Mouse (Mus musculus) cerebellum, postnatal 36 days (tissue): ENCODE results near the gene Lpo.
"Not testable (repeated sequence)": the region's sequence is repeated elsewhere in the genome, so short reads cannot be mapped to it uniquely, and the experiment has no call there.

Experiments
- DNase-seq, 2 experiments: peaks; one replicate each; pipeline ENCODE4 v3.0.0; 2021 to 2022; ENCODE audit warnings: mixed read lengths in 2 of 2

Gene Lpo

DNA sequence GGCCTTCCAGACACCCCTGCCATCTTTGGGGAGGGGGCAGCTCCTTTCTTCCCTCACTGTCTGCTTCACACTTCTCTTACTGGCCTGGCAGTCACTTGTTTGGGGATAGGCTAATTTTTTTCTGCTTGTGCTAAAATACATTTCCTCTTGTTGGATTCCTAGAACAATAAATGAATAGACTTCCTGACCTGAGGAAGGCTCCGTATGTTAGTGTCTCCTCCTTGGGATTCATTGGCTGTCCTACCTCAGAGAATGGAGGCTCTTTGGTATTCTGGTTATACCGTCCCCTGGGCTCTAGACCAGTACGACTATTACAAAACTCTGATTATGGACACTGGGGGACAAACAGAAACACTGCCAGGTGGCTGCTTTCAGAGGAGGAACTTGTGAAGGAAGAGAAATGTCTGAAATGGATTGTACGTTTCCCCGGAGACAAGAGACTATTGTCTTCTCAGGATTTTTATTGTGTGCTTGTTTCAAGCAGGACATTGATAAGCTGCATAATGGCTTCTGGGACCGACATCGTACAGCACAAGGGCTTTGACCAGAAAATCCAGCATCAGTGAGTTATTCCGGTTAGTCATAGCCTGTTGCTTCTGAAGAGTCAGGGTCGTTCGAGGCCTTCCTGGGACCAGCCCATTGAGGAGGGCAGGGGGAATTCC, at the start of gene Lpo:
Gene Lpo (minus strand): TSS at position 51 of the 662 bp plus-strand sequence.
- DNase-seq, result no peak

DNA sequence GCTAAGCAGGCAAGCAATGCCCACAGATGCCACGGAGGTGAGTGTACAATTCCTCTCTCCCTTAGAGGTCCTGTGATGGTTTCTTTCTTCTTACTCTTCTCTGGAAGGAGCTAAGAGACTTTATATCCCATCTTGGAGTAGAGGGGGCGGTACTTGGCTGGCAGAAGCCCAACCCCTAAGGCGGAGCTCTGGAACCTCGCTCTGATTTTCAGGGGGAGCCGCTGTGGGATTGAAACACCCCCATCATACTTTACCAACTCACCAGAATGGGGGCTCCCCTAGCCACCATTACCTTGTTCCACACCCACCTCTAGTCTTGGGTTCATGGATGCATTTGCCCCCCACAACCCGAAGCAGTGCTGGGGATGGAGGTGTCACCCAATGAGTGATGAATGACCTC, 47.3 kb upstream of the Lpo start, which contains the start of gene Epx:
Gene Epx (minus strand): TSS at position 101 of the 400 bp plus-strand sequence.
- no peak for DNase-seq

DNA sequence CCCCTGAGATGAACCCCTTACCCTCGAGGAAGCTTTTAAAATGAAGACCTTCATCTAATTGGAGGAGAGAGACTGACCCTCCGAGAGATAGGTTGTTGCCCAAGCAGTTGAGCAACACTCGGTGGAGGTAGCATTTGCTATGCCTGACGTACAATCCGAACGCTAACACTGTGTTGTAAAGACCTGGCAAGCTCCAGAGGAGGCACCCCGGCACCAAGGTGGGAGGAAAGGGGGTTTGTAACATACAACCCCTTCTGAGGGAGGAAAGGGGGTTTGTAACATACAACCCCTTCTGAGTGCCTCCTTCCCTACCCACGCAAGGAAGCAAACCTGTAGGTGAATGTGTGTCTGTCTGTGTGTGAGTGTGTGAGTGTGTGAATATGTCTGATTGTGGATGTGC, 43.7 kb upstream of the Lpo start:
- DNase-seq, result no peak

DNA sequence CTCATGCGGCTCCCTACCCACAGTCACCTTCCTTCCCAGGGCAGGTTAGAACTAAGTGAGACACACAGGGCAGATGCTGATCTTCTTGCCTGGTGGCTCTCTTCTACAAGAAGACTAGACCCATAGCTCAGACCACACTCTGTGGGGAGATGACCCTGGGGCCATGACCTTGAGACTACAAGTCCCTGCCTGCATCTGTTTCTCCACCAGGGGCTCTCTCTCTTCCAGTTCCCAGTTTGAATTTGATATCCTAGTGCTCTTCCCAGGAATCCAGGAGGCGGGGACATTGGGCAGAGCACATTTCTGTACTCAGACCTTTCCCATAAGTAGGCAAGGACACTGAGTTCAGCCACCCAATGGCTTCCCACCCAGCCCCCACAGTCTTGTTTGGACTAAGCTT, 42.0 kb upstream of the Lpo start:
- no peak for DNase-seq

DNA sequence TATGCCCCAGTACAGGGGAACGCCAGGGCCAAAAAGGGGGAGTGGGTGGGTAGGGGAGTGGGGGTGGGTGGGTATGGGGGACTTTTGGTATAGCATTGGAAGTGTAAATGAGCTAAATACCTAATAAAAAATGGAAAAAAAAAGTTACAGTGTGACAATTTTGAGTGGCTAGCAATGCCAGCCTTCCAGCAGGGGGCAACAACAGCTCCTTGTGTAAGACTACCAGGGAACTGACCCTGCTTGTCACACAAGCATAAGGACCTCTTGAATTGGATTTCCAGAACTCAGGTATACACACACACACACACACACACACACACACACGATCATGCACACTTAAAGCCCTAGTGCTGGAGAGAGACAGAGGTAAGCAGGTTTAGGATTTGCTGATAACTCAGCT, 38.8 kb upstream of the Lpo start:
- DNase-seq, result not testable (repeated sequence)

DNA sequence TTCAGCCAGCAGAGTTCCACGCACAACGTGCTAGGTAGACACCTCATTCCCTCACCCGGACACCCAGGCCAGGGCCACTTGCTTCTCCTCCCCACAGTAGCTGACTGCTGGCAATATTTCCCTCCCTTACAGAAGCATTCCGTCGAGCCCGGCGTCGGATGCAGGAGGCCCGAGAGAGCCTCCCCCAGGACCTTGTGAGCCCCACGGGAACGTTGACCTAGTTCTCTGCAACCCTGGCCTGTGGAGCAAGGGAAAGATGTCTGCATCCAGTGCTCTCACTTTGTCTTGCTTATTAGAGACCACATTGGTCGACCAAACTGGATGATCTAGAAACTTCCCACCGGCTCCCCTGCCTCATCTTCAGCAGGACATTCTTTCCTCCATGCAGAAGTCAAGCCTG, 34.7 kb upstream of the Lpo start:
- DNase-seq, result no peak

DNA sequence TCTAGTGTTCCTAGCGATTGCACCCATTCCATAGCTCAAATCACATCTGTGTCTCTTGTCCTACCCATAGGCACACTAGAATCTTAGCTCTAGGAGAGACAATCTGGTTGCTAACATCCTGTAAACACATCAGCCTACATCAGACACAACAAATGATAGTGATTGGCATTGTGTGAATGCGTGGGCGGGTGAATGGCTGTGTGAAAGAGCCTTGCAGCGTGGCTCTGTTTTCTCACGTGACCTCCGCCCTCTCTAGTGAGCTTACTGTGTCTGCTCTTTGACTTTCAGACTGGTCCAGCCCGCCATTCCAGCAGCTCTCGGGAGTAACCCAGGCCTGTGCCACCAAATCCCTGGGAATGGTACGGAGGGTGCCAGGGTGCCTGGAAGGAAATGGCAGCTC, 32.3 kb upstream of the Lpo start:
- DNase-seq, result no peak

DNA sequence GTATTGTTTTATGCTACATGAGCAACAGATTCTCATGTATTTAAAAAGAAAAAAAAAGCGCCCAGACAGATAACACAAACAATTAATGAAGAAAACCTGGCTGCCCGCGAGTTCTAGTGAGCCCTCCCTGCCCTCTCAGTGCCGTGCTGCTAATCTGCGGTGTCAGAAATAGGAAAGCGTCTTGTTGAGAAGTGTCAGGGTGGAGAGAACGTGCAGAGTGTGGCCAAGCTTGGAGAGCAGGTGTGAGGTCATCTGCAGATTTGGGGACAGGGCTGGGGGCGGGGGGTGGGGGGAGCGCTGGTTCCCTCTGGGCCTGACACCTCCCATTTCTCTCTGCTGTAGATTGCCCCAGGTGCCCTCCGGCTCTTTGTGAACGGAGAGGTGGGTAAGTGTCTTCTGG, 31.2 kb upstream of the Lpo start:
- no peak for DNase-seq

DNA sequence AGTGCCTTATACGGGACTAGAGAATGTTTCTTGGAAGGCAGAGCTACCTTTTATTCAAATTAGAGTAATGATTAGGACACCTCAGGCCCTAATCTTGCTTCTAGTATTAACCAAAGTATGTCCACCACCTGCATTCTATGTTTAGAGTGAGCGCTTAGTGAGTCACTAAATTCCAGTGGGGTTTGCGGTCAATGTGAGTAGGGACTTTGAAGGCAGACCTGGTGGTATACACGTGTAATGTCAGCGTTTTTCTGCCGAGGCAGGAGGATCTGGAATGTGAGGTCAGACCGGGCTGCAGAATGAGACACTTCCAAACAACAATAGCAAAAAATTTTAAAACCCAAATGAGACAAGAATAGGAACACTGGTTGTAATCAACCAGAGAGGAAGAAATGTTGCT, 26.5 kb upstream of the Lpo start:
- DNase-seq, result no peak

DNA sequence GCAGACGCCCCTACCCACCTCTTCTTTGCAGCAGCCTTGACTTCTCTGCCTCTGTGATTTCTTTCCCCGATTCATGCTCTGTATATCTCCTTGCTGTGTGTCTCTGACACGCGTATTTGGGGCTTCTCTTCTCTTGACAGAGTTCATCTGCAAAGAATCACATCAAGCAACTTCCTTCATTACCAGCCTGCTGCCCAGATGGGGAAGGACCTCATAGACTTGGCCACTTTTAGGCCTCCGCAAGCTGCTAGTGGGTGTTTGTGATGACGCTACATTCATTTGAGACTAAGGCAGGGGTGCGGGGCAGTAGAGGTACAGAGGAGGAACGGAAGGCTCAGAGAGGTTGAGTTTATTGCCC, 25.5 kb upstream of the Lpo start:
- DNase-seq, result no peak

DNA sequence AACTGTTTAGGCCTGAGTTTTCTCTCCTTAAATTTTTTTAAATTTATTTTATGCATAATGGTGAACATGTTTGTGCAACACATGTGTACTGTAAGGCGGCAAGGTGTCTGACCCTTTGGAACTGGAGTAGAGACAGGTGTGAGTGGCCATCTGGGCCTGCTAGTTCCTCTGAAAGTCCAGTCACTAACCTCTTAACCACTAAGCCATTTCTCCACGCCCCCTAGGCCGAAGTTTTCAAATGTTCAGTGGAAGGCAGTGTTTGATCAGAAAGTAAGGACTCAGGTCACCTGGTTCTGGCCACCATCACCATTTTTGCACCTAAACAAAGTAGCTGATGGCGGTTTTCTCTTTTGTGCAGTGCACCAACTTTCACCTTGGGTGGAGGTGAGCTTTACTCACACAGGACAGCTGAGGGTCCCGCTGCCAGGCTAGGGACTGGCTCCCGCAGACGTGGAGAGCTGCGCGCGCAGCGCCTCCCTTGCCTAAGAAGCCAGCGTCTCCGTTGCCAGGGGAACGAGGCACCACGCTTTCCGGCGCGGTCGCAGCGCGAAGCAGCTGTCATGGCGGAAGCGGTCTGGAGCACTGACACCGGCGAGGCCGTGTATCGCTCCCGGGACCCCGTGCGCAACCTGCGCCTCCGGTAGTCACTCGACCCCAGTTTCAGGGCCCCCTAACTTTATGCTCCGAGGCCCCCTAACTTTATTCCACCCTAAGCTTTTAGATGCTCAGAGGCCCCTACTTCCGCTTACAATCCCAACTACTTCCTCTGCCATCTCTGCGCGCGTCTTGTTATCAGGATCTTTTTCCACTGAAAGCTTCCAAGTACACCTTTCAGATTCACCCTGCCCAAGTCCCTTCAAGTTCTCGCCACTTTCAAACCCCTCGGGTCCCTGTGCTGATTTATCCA, 24.9 kb upstream of the Lpo start, which contains the start of gene Mks1:
Gene Mks1 (plus strand): TSS at position 526 of the 907 bp plus-strand sequence.
- peak; percentile 88 to 89 for DNase-seq

DNA sequence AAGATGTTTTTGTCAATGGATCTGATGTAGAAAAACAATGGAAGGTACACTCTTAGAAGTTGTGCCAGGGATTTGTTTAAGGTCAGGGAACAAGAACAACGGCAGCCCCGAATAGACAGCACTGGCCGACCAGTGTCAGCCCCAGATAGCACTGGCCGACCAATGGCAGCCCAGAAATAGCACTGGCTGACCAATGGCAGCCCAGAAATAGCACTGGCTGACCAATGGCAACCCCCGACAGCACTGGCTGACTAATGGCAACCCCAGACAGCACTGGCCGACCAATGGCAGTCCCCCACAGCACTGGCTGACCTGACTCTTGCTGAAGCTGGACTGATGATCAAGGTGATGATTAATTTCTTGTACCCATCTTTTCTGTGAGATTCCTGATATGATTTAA, 19.8 kb upstream of the Lpo start:
- no peak for DNase-seq

DNA sequence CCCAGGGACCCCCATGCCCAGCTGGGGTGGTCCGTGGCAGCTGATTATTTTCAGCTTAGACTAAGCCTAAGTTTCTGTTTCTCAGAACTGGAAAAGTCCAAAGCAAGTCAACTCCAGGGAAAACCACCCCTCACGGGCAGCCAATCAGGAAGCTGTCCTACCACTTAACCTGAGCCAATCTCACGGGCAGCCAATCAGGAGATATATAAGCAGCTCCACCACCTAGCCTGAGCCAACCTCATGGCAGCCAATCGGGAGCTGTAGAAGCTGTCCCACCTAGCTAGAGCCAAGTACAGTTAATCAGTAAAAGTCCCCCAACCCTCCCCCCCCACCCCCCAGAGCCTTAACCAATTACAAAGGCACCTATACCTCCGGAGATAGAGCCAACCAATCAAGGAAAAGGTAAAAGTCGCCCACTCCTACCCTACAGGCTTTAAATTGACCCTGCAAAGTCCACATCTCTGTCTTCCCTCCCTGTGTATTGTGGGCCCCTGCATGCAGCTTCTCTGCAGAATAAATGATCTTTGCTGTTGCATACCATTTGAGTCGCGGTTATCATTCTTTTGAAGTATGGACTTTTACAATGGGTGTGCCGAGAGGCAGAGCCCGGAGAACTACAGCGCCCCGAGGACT, 19.0 kb upstream of the Lpo start:
- DNase-seq, result no peak

DNA sequence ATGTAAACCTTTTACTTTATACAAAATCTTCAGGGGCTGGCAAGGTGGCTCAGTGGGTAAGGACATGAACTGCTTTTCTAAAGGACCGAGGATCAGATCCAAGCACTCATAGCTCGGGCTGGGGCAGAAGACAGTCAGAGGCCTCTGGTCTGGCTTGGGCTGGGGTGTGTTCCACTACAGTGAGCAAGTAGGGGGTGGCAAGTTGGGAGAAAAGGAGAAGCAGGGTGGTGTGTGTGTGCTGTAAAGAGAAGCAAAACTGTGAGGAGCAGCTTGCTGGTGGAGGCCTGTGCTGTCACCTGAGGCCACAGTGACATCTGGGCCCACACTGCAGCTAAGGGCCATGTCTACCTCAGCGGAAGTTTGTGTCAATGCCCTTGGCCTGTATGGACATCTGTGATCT, 13.3 kb upstream of the Lpo start:
- no peak for DNase-seq

DNA sequence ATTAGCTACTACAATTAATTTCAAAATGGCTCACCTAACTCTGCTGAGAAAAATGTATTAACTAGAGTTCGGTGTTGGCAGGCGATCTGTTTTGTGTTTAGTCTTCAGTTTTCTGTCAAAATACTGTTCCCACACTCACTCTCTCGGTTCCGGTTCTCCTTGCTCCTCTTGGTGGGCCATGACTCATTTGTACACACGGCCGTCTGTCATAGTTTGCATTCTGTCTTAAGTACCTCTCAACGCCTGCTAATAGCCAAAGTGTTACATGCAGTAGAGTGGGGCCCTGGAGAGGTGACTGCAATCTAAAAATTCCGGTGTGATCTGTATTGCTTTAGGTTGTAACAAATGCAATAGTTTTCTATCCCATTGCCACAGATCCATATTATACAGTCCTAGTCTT, 12.6 kb upstream of the Lpo start:
- no peak for DNase-seq

DNA sequence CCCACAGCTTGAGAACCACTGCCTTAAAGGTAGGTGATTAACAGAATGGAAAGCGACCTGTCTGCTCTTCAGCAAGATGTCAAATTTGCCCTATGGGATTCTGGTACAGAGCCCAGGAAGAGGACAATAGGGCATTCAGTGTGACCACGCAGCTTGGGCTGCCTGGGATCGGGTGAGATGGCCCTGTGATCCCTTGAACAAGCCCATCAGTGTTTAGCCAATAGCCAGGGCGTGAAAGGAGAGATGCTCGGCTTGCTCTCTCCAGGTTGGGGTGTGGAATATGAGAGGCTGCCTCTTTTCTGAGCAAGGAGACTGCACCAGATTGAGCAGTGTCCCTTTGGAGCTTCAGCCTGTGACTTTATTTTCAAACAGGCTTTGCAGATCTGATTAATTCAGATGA, 6.6 kb downstream of the Lpo start:
- no peak for DNase-seq

DNA sequence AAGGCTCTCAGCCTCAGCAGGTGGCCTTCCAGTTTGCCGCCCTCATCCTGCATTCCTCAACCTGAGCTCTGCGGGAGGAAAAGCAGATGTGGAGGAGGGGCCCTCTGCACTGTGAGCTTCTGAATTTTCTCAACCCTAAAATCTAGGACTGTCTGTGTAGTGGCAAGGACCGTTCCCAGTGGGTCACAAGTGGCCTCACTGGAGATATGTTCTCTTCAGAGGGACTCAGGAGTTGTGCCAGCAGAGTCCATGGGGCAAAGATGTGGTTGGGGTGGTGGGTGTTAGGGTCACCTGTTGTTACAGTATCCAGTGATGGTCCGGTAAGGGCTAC, 10.7 kb downstream of the Lpo start:
- no peak for DNase-seq

DNA sequence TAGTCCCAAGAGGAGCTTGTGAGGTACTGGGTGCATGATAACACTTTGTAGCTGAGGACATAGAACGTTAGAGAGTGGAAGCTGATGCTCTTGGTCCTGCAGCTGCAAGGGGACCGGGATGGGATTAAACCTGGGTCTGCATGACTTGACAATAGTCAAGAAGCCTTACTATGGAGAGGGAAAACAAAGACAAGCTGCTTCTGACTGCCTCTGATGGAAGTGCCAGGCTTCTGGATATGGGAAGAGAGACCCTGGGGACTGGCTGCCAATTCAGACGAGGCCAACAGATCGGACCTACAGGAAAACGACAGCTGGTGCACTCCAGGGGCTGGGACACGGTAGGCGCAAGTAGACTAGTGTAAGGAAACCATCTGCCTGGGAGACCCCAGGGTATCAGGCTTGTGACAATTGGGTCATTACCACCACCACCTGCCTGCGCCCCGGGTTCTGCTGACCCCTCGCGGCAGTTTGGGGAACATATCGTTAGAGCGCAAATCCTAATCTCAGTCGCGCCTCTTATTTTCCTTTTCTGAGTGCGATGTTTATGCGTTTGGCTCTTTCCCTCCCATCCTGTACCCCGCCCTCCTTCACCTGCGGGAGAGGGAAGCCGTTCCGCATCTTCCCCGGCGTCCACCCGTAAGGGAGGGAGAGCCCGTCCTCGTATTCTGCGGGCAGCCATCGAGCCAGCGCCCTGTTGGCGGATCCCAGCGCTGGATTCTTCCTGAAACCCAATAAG, 11.2 kb downstream of the Lpo start:
- DNase-seq, result peak; percentile 77 to 81

DNA sequence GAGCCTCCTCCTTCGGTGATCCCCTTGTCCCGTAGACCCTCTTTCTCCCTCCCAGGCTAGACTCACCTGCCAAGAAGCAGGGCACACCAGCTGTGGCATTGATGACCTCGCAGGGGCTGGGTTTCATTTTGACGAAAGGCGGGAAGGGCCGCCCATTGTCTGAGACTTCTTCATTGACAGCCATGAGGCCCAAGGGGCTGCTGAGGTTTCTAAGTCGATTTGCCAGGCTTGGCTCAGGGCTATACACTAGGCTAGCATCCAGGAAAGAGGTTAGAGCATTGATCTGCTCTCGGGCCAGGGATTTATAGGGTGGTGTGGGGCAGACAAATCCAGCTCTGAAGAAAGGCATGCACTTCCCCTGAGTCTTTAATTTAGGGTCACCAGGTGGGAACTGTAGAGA, 13.3 kb downstream of the Lpo start:
- no peak for DNase-seq

DNA sequence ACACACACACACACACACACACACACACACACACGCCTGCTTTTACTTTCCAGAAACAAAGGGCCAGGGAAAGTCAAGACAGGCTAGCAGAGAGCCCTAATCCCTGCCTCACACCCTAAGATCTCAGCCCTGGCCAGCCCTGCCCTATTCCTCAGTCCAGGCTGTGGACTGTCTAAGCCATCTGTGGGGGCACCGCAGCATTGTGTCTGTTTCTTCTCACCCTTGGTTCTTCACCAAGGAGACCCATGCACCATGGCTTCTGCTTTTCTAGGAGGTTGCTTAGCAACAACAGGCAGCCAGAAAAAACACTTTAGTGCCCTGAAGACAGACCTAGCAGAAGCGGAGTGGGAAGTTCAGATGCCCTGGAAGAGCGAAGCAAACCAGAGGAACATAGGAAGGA, 16.7 kb downstream of the Lpo start:
- no peak for DNase-seq

DNA sequence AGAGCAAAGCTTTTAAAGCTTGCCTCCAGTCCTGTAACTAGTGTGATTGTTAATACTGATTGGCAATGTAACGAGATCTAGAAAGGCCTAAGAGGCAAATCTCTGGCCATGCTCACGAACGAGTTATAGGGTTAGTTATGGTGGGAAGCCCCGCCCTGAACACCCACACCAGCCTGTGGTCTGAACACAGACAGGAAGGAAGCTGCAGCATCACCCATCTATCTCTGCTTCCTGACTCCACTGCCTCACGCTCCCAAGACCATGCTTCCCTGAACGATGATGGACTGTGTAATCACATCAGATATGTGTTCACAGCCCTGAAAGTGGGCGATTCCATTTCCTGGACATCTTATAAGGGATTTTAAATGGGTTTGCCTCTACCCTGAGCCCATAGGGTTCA, 19.9 kb downstream of the Lpo start:
- DNase-seq, result no peak

DNA sequence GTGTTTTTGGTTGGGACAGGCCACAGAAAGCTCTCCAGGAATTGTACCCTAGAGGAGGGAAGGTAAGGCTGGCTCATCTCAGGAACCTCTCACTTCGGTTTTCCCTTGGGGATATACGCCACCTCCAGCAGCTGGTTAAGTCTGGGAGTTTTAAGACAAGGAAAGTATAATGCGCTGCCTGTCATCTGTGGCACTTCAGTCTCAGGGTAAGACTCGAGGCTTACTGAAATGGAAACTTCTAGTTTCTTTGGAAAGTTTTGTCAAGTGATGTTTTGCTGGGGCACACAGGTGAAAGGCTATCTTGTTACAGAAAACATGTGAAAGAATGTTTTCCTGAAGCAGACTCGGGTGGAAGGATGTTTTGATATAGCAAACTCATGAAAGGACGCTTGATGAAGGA, 20.7 kb downstream of the Lpo start:
- DNase-seq, result no peak

DNA sequence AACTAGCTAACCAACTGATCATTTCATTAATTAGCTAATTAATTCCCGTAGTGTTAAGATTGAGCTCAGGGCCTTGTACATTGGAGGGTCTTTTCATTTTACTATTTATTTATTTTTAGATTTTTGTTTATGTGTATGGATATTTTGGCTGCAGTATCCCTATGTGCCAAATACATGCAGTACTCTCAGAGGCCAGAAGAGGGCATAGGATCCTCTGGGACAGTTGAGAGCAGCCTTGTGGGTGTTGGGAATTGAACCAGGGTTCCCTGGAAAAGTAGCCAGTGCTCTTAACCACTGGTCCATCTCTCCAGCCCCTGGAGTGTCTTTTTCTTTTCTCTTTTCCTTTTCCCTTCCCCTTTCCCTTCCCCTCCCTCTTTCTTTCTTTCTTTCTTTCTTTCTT, 22.6 kb downstream of the Lpo start:
- DNase-seq, result no peak
